Mouse (Mus musculus) megakaryocyte, embryonic 14.5 days (primary cell): ENCODE measurements around the gene Lcorl.

Source experiments
- FLI1 ChIP-seq: IDR thresholded peaks from 2 replicates; pipeline ENCODE4 v1.6.1; 2012; ENCODE audit warnings: low read length, inconsistent platforms, mixed read lengths
- GATA1 ChIP-seq: IDR thresholded peaks from 3 replicates; pipeline ENCODE4 v1.6.1; 2012; ENCODE audit warnings: mixed read lengths, low read length, inconsistent platforms, borderline replicate concordance

- TF ChIP-seq GATA1 (no peak), FLI1 (no peak)
Measured at GRCm38 (mm10) chr5:45876328-45876727, 18.9 kb upstream of the Lcorl start.
